Mouse (Mus musculus): ENCODE data around the gene Nphp1.

DNA sequence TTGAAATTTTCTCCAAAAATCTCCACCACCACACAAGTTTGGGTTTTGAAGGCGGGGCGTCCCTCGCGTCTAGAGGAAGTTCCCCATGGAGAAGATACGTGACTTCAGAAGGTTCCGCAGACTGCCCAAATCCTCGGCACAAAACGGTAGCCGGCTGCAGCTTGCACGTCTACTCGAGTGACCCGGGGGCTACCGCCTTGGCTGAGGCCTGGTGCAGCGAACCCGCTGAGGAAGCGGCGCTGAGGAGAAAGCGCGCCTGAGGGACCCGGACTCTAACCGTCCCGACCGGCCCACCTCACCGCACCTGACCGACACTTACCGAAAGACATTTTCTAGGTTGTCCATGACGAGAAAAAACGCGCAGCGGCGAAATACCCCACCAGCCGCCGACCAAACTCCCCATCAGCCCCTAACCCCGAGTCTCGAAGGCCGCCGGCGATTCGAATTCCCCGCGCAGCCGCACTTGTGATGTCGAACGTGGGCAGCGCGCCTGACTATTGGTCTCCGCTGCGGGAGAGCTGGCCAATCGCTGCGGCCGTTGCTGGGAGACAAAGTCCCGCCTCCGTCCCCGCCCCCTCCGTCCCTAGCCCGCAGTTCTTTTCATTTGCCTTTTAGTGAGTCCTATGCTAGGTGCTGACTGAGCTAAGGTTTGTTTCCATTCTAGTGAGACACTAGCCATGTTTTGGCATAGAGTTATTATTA, 42.9 kb upstream of the Nphp1 start, which contains the start of gene Bub1:
- TF ChIP-seq CTCF (IDR thresholded peaks at IDR 0.05; ENCODE audit: borderline replicate concordance, extremely low read depth, insufficient read depth, insufficient read length) (no peak), POLR2A (IDR thresholded peaks at IDR 0.05; ENCODE audit: borderline replicate concordance, extremely low read depth, insufficient read depth, insufficient read length, poor library complexity, severe bottlenecking) (no peak)

Data from brain, embryonic 14.5 days (tissue).